Mouse (Mus musculus) ES-Bruce4 (cell line): ENCODE measurements around the gene Ociad2. TPM values are rescaled to one million over a fixed set of nuclear protein-coding genes. Genes with fewer than 3 reads are reported as not detected.

Source experiments
- H3K27ac ChIP-seq: 2 replicates; pipeline ENCODE4 v1.5.1; 2012; ENCODE audit warnings: low read length, inconsistent platforms; ENCODE audit not compliant: insufficient read depth
- H3K27me3 ChIP-seq: 2 replicates; pipeline ENCODE4 v1.6.1; 2012; ENCODE audit warnings: mild to moderate bottlenecking, low read length, inconsistent platforms; ENCODE audit not compliant: control insufficient read depth, poor library complexity, insufficient read depth, severe bottlenecking
- H3K36me3 ChIP-seq: 2 replicates; pipeline ENCODE4 v1.6.1; 2012; ENCODE audit warnings: inconsistent platforms, mild to moderate bottlenecking, low read length, moderate library complexity; ENCODE audit not compliant: control insufficient read depth, poor library complexity, insufficient read depth, severe bottlenecking
- H3K4me1 ChIP-seq: one replicate; pipeline ENCODE4 v1.8.1; 2011; ENCODE audit warnings: low read length; ENCODE audit not compliant: control insufficient read depth, insufficient read depth
- H3K4me3 ChIP-seq: 2 replicates; pipeline ENCODE4 v1.5.1; 2011; ENCODE audit warnings: low read depth, mild to moderate bottlenecking, low read length
- H3K9ac ChIP-seq: 2 replicates; pipeline ENCODE4 v1.6.1; 2012; ENCODE audit warnings: low read depth, mild to moderate bottlenecking, inconsistent platforms; ENCODE audit not compliant: poor library complexity, severe bottlenecking
- H3K9me3 ChIP-seq: replicated peaks from 2 replicates; pipeline ENCODE4 v1.6.1; 2012; ENCODE audit warnings: mild to moderate bottlenecking, low read length, inconsistent platforms; ENCODE audit not compliant: control insufficient read depth, poor library complexity, insufficient read depth, severe bottlenecking
- CTCF ChIP-seq: IDR thresholded peaks from one replicate; pipeline ENCODE4 v1.8.1; 2011; ENCODE audit warnings: low read depth, low read length
- EP300 ChIP-seq: IDR thresholded peaks from 2 replicates; pipeline ENCODE4 v1.6.1; 2011; ENCODE audit warnings: low read depth, low read length; ENCODE audit not compliant: insufficient read depth
- POLR2A ChIP-seq: IDR thresholded peaks from one replicate; pipeline ENCODE4 v1.8.1; 2011; ENCODE audit warnings: low read length; ENCODE audit not compliant: insufficient read depth
- polyA plus RNA-seq: library from polyadenylated mRNA; stranded (reverse); fragments of >200 nt; gene quantifications from 2 replicates; pipeline ENCODE4 v1.2.4, GENCODE M21; 2011; ENCODE audit warnings: low read depth; ENCODE audit not compliant: missing spikeins, insufficient read depth, insufficient read length

Gene Ociad2
- polyA plus RNA-seq, 1 experiment, result 4.9 TPM

DNA sequence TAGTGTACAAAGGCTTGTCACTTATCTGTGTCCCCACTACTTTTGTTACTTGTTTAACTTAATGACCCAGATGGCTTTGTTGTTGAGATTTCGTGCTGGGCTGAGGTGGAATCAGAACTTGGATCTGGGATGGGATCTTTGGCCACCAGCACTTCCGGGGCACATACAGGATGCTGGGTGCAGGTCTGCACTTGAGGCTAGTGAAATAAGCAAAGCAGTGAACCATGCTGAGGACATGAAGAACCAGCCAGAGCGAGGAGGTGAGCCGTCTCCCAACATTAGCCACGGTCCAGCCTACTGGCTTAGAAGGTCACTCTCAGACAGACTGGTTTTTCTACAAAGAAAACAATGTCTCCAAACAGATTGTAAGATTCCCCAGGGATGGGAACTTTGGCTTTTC is 8.7 kb upstream of the Ociad2 start:
- H3K9ac ChIP-seq, result no peak overlapping the region
- H3K4me1 ChIP-seq, result no peaks in the 10 kb centered on the region
- TF ChIP-seq POLR2A, result no peak
- TF ChIP-seq CTCF, result no peak
- TF ChIP-seq EP300, result no peak
- no peaks in the 10 kb centered on the region for H3K36me3 ChIP-seq
- peaks cover 4% of the 10 kb centered on the region; the same call in 1 of the 2 replicates for H3K9me3 ChIP-seq
- no peak overlapping the region for H3K27ac ChIP-seq
- no peak overlapping the region for H3K4me3 ChIP-seq
- H3K27me3 ChIP-seq, result no peaks in the 10 kb centered on the region

DNA sequence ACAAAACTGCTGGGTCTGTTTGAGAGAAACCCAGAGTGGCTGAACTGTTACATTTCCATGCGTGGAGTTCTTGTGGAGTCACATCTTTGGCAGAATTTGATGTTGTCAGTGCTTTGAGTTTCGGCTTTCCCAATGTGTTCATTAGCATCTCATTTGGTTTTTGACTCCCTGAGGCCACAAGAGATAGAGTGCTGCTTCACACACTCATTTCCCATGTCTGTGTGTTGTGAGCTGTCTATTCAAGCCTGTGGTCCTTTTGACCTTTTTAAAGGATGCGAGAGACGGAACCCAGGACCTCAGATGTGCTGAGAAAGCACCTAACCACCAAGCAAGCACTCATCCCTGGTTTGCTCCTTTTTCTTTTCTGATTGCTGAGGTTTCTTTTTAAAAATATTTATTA is 4.4 kb upstream of the Ociad2 start:
- H3K36me3 ChIP-seq, result no peaks in the 10 kb centered on the region
- TF ChIP-seq CTCF, result no peak
- H3K27ac ChIP-seq, result no peak overlapping the region

DNA sequence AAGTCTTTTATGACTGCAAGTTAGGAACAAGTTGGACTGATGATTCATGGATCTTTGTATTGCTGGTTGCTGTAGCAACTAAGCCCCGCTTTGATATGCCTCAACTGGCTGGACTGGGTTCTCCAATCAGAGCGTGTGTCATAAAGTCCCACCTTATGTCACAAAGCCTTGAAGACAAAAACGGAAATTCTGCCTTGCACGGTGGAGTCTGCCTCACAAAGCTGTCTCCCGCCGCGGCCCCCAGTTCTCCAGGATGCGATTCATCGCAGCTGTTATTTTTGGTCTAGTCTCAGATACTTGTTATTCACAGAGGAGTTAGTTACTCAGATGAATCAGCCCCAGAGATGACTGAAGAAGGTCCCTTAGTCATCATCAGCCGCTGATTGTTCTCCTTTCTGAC is 3.5 kb upstream of the Ociad2 start:
- H3K4me3 ChIP-seq, result no peak overlapping the region
- TF ChIP-seq EP300 (no peak), POLR2A (no peak), CTCF (no peak)

More for the DNA sequence above, 4.4 kb upstream of the Ociad2 start:
- Histone ChIP-seq H3K27me3 (no peaks in the 10 kb centered on the region), H3K4me1 (no peaks in the 10 kb centered on the region), H3K4me3 (no peak overlapping the region), H3K9ac (no peak overlapping the region), H3K9me3 (no peaks in the 10 kb centered on the region)

DNA sequence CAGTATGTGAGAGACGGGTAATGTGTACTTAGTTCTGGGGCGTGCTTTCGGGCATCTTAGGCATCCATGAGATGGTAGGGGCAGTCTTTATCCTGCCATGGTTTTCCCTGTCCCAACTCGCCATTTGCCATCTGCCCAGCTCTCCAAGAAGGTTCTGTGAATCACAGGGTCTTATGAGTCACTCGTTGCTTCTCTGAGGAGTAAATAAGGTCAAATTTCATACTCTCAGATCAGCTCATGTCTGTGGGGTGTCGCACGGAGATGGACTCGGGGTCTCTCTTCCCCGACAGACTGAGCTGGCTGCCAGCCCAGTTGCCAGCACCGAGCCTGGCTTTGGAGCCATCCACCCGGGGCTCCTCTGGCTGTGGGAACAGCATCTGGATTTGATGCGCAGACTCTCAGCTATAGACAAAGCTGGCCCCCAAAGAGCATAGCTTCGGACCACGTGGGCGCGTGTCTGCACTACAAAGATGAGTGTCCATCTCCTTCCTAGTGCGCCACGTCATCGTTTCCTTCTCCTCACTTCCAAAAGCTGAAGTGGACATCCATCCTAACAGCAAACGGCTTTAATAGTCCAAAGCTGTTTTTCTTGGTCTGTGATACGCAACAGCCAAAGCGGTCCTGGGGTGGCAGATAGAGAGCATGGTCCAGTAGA is 2.0 kb upstream of the Ociad2 start:
- Histone ChIP-seq H3K4me1 (no peaks in the 10 kb centered on the region), H3K9ac (no peak overlapping the region), H3K27ac (no peak overlapping the region), H3K4me3 (no peak overlapping the region), H3K9me3 (no peaks in the 10 kb centered on the region), H3K27me3 (no peaks in the 10 kb centered on the region), H3K36me3 (no peaks in the 10 kb centered on the region)
- TF ChIP-seq EP300 (no peak), CTCF (no peak), POLR2A (no peak)

More for the DNA sequence above, 3.5 kb upstream of the Ociad2 start:
- Histone ChIP-seq H3K27ac (no peak overlapping the region), H3K9me3 (no peaks in the 10 kb centered on the region), H3K9ac (no peak overlapping the region), H3K27me3 (no peaks in the 10 kb centered on the region), H3K4me1 (no peaks in the 10 kb centered on the region), H3K36me3 (no peaks in the 10 kb centered on the region)

GRCm38 (mm10) chr5:73339779-73340722 is 777 bp downstream of the Ociad2 start:
- no peak for TF ChIP-seq CTCF
- TF ChIP-seq EP300, result no peak
- TF ChIP-seq POLR2A, result no peak
- Histone ChIP-seq H3K4me1 (no peaks in the 10 kb centered on the region), H3K27ac (no peak overlapping the region), H3K9me3 (no peaks in the 10 kb centered on the region), H3K27me3 (no peaks in the 10 kb centered on the region), H3K9ac (no peak overlapping the region), H3K4me3 (no peak overlapping the region), H3K36me3 (no peaks in the 10 kb centered on the region)

- TF ChIP-seq EP300 (no peak), POLR2A (no peak), CTCF (no peak)
- Histone ChIP-seq H3K27ac (no peak overlapping the region), H3K4me1 (no peaks in the 10 kb centered on the region), H3K9me3 (no peaks in the 10 kb centered on the region), H3K27me3 (no peaks in the 10 kb centered on the region), H3K36me3 (no peaks in the 10 kb centered on the region), H3K9ac (peak overlapping the region; percentile 53), H3K4me3 (peak overlapping the region; percentile 59; the same call in 1 of the 2 replicates)
Observed at GRCm38 (mm10) chr5:73338832-73339163, 2.0 kb downstream of the Ociad2 start.
